ENCODE assay signal across 10 mouse cellular contexts in genomic region chr10:28805160-28805559, GRCm38 (mm10).
"Had no signal": no experiment of that assay in that cellular context is flagged by ENCODE, and none has a peak within 500 bp of the region (broad histone marks: within the 10 kb centered on the region; RNA-seq: fewer than 3 reads in every experiment).

No protein-coding gene starts in this region.

- ATAC-seq: midbrain, embryonic 13.5 days; midbrain, embryonic 15.5 days had no signal

- DNase-seq: lung, adult 18-20 months; lung, embryonic 14.5 days; lung, postnatal 10 days; lung, postnatal 4 days; right cerebral cortex, postnatal 14 days; thymus, adult 2 months; thymus, postnatal 25 days; thymus, postnatal 4 days had no signal
